In the genomic region with DNA sequence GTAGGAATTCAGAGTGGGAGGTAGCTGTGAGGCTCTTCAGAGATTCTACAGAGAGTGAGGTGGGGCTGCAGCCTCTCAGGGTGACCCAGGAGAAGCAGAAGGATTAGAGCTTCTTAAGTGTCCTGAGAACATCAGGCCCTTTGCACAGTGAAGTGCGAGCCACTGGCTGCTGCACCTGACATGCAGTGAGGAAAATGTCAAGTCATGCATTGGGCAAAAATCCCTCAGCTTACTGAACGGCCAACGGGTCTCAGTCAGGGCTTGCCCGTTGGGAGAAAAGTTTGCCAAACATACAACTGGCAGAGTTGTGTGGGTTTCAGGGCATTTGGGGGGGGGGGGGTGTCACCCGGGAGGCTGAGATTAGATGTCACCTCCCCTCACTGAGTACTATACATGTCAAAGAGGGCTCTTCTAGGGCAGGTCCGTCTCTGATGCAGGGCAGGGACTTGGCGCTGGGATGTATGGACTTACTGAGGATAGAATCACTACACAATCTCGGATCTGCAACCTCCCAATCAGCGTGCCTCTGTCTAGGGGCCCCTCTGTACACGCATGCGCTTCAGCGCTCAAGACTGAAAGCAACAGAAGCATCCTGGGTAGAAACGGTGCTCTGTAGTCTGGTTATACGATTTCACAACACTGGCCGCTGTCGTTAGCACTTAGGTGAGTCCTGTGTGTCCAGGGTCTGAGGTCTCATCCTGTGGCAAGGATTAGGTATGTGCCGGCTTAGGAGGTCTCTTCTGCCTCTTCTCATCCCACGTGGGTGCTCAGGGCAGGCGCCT, we compare ENCODE assay signal across 13 mouse cellular contexts. TPM values are rescaled to one million over a fixed set of nuclear protein-coding genes. Genes with fewer than 3 reads are reported as not detected.
A peak's percentile ranks its signal among the peaks of the same experiment; 100 is the strongest.
DNase-seq lines count a peak whose midpoint lies in the region; ATAC-seq and TF ChIP-seq lines count a peak whose summit lies in the region.
"Had no signal": no experiment of that assay in that cellular context is flagged by ENCODE, and none has a peak within 500 bp of the region (broad histone marks: within the 10 kb centered on the region; RNA-seq: fewer than 3 reads in every experiment).

No protein-coding gene starts in this region.

- no peak for DNase-seq in kidney, postnatal 14 days
- DNase-seq in R1 (ENCODE audit: low read depth, low spot score), result peak; percentile 73
- no peak for DNase-seq in right cerebral cortex, postnatal 36 days (ENCODE audit: low spot score in 2 of 2)
- no peak for DNase-seq in B cell, adult 2 months
- DNase-seq: cerebellum, postnatal 36 days; kidney, adult 8-10 months had no signal

- peaks cover 22% of the 10 kb centered on the region for H3K4me1 ChIP-seq in kidney, embryonic 15.5 days
- peaks cover 51% of the 10 kb centered on the region for H3K4me1 ChIP-seq in E14TG2a.4 (replicated peaks; ENCODE audit: low read depth, low read length)

- 0 out of 2 replicates have a peak, but pooled peaks cover 3% of the 10 kb centered on the region for H3K36me3 ChIP-seq in kidney, embryonic 15.5 days
- peaks cover 9% of the 10 kb centered on the region for H3K36me3 ChIP-seq in E14TG2a.4 (ENCODE audit: insufficient read depth, low read length)
- H3K36me3 ChIP-seq: G1E had no signal

- TF ChIP-seq CTCF in E14TG2a.4 (conservative IDR thresholded peaks at IDR 0.05; ENCODE audit: low read length), result no peak

- WGBS in kidney, embryonic 15.5 days, result 62% methylated on average over 19 of the region's 19 CpGs

- H3K27ac ChIP-seq in kidney, embryonic 15.5 days, result no peak overlapping the region
- H3K27ac ChIP-seq: forebrain, embryonic 13.5 days; heart, embryonic 10.5 days had no signal

- H3K9me3 ChIP-seq in kidney, embryonic 15.5 days (replicated peaks), result 0 out of 2 replicates have a peak, but pooled peaks cover 17% of the 10 kb centered on the region
- peaks cover 28% of the 10 kb centered on the region for H3K9me3 ChIP-seq in E14TG2a.4 (ENCODE audit: low read length)
- H3K9me3 ChIP-seq: G1E had no signal

- H3K4me3 ChIP-seq in kidney, embryonic 15.5 days (replicated peaks), result no peak overlapping the region
- peak overlapping the region; percentile 27 for H3K4me3 ChIP-seq in E14TG2a.4 (replicated peaks; ENCODE audit: low read length)
- H3K4me3 ChIP-seq: forebrain, embryonic 13.5 days; heart, embryonic 10.5 days had no signal

- no peaks in the 10 kb centered on the region for H3K27me3 ChIP-seq in kidney, embryonic 15.5 days
- no peaks in the 10 kb centered on the region for H3K27me3 ChIP-seq in E14TG2a.4 (ENCODE audit: insufficient read depth, low read length)
- H3K27me3 ChIP-seq: forebrain, embryonic 13.5 days had no signal

- no peak overlapping the region for H3K9ac ChIP-seq in kidney, embryonic 15.5 days
- H3K9ac ChIP-seq: forebrain, embryonic 13.5 days had no signal

- ATAC-seq in kidney, embryonic 15.5 days (replicated peaks; ENCODE audit: low FRiP score), result peak; percentile 34; the same call in 1 of the 2 replicates
- ATAC-seq in megakaryocyte progenitor cell, adult 5-6 weeks (replicated peaks; ENCODE audit: poor library complexity), result peak; percentile 68
- ATAC-seq: forebrain, embryonic 13.5 days had no signal

- peak overlapping the region; percentile 31; the same call in 1 of the 2 replicates for H3K4me2 ChIP-seq in kidney, embryonic 15.5 days
- H3K4me2 ChIP-seq: forebrain, embryonic 13.5 days; liver, embryonic 11.5 days had no signal

RNA-seq across cellular contexts. Expression of gene Traf3ip2, which starts 22.8 kb away (rescaled TPM):
- 15.9 and 18.5 TPM in 2 replicates for polyA plus RNA-seq in kidney, embryonic 15.5 days (2015; fragmentation: Nextera tagmentation; extraction: Ambion mirVana)
- total RNA-seq in megakaryocyte progenitor cell, adult 5-6 weeks (2015), result 11.2 and 11.6 TPM in 2 replicates
- 1.5 and 4.3 TPM in 2 replicates for total RNA-seq in megakaryocyte progenitor cell, adult 5-6 weeks (2017)
